Mouse (Mus musculus) heart, embryonic 14.5 days (tissue): ENCODE data around the gene Trir. TPM values are rescaled to one million over a fixed set of nuclear protein-coding genes. Genes with fewer than 3 reads are reported as not detected.

Experiments
- ATAC-seq: fragments of 200-750 bp; cut with Nextera tagmentation; 2 replicates; pipeline ENCODE4 v1.8.0; 2017; ENCODE audit warnings: low read depth, moderate TSS enrichment; ENCODE audit not compliant: insufficient number of reproducible peaks, insufficient read depth, low FRiP score
- H3K27ac ChIP-seq, 2 experiments: fragments of 200-500 bp in 1 of 2; fragments of 300-500 bp in 1 of 2; sonication (generic) in 1 of 2; replicated peaks in 1 of 2; 2 replicates each; pipeline ENCODE4 v1.5.1; 2012 to 2014; ENCODE audit warnings: low read depth in 2 of 2, low read length in 2 of 2, control low read depth in 1 of 2, mild to moderate bottlenecking in 1 of 2, mixed read lengths in 1 of 2; ENCODE audit not compliant: control insufficient read depth in 1 of 2, insufficient read depth in 1 of 2
- H3K27me3 ChIP-seq: fragments of 300-500 bp; sonication (generic); 2 replicates; pipeline ENCODE4 v1.6.1; 2014; ENCODE audit warnings: mild to moderate bottlenecking, low read length, control low read depth; ENCODE audit not compliant: control insufficient read depth, insufficient read depth
- H3K36me3 ChIP-seq: fragments of 300-500 bp; sonication (generic); 2 replicates; pipeline ENCODE4 v1.6.1; 2014; ENCODE audit warnings: mild to moderate bottlenecking, control low read depth, low read length, mixed read lengths; ENCODE audit not compliant: control insufficient read depth, insufficient read depth
- H3K4me1 ChIP-seq, 2 experiments: fragments of 200-500 bp in 1 of 2; fragments of 300-500 bp in 1 of 2; sonication (generic) in 1 of 2; 2 replicates each; pipeline ENCODE4 v1.6.1; 2012 to 2014; ENCODE audit warnings: low read length in 2 of 2, control low read depth in 1 of 2, mixed read lengths in 1 of 2; ENCODE audit not compliant: control insufficient read depth in 2 of 2, insufficient read depth in 2 of 2
- H3K4me2 ChIP-seq: fragments of 300-500 bp; sonication (generic); 2 replicates; pipeline ENCODE4 v1.6.1; 2014; ENCODE audit warnings: mild to moderate bottlenecking, low read length
- H3K4me3 ChIP-seq, 2 experiments: fragments of 200-500 bp in 1 of 2; fragments of 300-500 bp in 1 of 2; sonication (generic) in 1 of 2; 2 replicates each; pipeline ENCODE4 v1.5.1; 2012 to 2014; ENCODE audit warnings: low read length in 2 of 2, mild to moderate bottlenecking in 2 of 2, control low read depth in 1 of 2, low read depth in 1 of 2, moderate library complexity in 1 of 2; ENCODE audit not compliant: control insufficient read depth in 1 of 2, insufficient read depth in 1 of 2
- H3K9ac ChIP-seq: fragments of 300-500 bp; sonication (generic); 2 replicates; pipeline ENCODE4 v1.6.1; 2014; ENCODE audit warnings: mild to moderate bottlenecking, low read length
- H3K9me3 ChIP-seq: fragments of 300-500 bp; sonication (generic); 2 replicates; pipeline ENCODE4 v1.6.1; 2016; ENCODE audit warnings: low read length, control low read depth; ENCODE audit not compliant: control insufficient read depth
- WGBS: fragments of 180-500 bp; shearing (Covaris S2); extraction: QIAGEN DNeasy Blood & Tissue Kit; methylation state at CpG from one replicate; pipeline ENCODE4 v1.1.7; 2014; 5-methylcytosine and 5-hydroxymethylcytosine counted together
- polyA plus RNA-seq: library from polyadenylated mRNA; unstranded; fragments of >200 nt; fragmentation: Nextera tagmentation; extraction: Ambion mirVana; gene quantifications from 2 replicates; pipeline ENCODE4 v1.2.1, GENCODE M21; 2014

The Trir gene
- polyA plus RNA-seq, 1 experiment from 2014 or later = 95.9 TPM

DNA sequence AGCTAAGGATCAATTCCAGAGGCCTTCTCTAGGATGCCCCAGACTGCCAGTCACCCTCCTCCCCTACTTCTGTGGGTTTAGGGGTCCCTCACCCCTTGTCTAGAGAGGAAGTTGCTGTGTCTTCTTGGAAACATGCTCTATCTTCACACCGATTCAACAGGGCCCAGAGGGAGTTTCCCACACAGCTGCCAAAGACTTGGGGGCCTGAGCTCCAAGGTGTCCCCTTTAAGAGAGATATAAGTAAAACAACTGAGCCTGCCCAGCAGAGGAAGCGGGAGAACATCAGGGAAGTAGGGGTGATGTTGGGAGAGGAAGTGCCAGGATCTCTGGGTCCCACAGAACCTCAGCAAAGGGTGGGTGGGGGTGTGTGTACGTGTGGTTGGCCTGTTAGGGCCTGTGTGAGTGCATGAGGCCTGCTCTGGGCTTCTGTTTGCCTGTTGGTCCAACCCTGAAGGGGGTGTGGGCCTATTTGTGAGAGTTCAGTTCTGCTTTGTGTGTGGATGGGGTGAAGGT, 44.1 kb upstream of the Trir start:
- H3K9ac ChIP-seq = no peak overlapping the region
- no peak overlapping the region for H3K4me3 ChIP-seq
- H3K27ac ChIP-seq = no peak overlapping the region
- H3K27me3 ChIP-seq = no peaks in the 10 kb centered on the region
- H3K4me2 ChIP-seq = no peak overlapping the region
- 64% methylated on average over 3 of the region's 3 CpGs for WGBS
- no peak for ATAC-seq
- no peaks in the 10 kb centered on the region for H3K36me3 ChIP-seq
- peaks cover 35 to 53% of the 10 kb centered on the region in 2 experiments for H3K4me1 ChIP-seq
- no peaks in the 10 kb centered on the region for H3K9me3 ChIP-seq

DNA sequence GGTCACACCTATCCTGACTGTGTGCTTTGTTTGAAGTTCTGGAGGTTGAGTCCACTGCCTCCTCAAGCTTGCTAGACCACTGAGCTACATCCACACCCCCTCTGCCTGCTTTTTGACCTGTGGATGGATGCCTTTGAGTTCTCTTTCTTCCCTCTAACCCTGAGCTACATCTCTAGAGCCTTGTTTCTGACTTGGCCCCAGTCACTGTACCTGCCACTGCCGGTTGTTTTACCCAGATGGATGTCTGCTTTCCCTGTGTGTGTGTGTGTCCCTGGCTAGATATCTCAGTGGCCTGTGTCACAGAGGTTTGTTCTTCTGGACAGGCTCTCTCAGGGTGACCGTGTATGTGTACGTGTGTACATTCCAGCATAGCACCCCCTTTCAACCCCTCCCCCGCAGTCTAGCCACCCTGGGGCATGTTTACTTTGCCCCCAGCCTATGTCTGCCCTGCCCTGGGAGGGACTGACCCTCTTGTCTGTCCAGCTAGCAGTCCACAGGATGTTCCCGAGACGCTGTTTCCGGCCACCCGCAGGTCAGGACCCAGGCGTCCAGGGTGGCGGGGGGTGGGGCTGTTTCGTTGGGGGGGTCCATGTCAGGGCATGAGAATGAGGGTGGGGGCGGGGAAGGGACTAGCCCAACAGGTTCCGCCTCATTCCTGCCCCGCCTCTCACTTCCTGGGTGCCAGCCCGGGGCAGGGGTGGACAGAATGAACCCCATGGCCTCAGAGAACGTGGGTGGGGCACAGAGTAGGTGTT, 42.2 kb upstream of the Trir start:
- Histone ChIP-seq H3K27me3 (0 out of 2 replicates have a peak, but pooled peaks cover 3% of the 10 kb centered on the region), H3K36me3 (no peaks in the 10 kb centered on the region), H3K4me2 (peak overlapping the region; percentile 98), H3K27ac (peak overlapping the region in 1 of 2 experiments; percentile 49; a peak in 2 of 4 replicates), H3K9me3 (no peaks in the 10 kb centered on the region), H3K4me1 (peaks cover 28 to 43% of the 10 kb centered on the region in 2 experiments), H3K4me3 (peak overlapping the region in 1 of 2 experiments; percentile 59; a peak in 2 of 4 replicates), H3K9ac (peak overlapping the region; percentile 79; the same call in 1 of the 2 replicates)
- no peak for ATAC-seq
- WGBS = 8% methylated on average over 15 of the region's 16 CpGs

GRCm38 (mm10) chr8:84985049-84985683, 41.5 kb upstream of the Trir start:
- peak overlapping the region; percentile 79 for H3K9ac ChIP-seq
- H3K27ac ChIP-seq = peak overlapping the region in 1 of 2 experiments; percentile 49; a peak in 2 of 4 replicates
- no peak for ATAC-seq
- peak overlapping the region; percentile 54 to 59 for H3K4me3 ChIP-seq
- H3K27me3 ChIP-seq = 0 out of 2 replicates have a peak, but pooled peaks cover 3% of the 10 kb centered on the region
- peaks cover 25 to 44% of the 10 kb centered on the region in 2 experiments for H3K4me1 ChIP-seq
- no peaks in the 10 kb centered on the region for H3K9me3 ChIP-seq
- H3K36me3 ChIP-seq = no peaks in the 10 kb centered on the region
- peak overlapping the region; percentile 98 for H3K4me2 ChIP-seq
- under 1% methylated on average over 23 of the region's 23 CpGs for WGBS

- Histone ChIP-seq H3K4me3 (peak overlapping the region; percentile 54 to 59), H3K27ac (peak overlapping the region; percentile 18 to 49; a peak in 3 of 4 replicates), H3K27me3 (0 out of 2 replicates have a peak, but pooled peaks cover 3% of the 10 kb centered on the region), H3K9me3 (no peaks in the 10 kb centered on the region), H3K9ac (peak overlapping the region; percentile 79), H3K4me1 (peaks cover 24 to 40% of the 10 kb centered on the region in 2 experiments), H3K36me3 (no peaks in the 10 kb centered on the region), H3K4me2 (peak overlapping the region; percentile 98)
- peak; percentile 47 for ATAC-seq
- under 1% methylated on average over 51 of the region's 53 CpGs for WGBS
These were observed 40.8 kb upstream of the Trir start for GRCm38 (mm10) chr8:84985684-84986378.

DNA sequence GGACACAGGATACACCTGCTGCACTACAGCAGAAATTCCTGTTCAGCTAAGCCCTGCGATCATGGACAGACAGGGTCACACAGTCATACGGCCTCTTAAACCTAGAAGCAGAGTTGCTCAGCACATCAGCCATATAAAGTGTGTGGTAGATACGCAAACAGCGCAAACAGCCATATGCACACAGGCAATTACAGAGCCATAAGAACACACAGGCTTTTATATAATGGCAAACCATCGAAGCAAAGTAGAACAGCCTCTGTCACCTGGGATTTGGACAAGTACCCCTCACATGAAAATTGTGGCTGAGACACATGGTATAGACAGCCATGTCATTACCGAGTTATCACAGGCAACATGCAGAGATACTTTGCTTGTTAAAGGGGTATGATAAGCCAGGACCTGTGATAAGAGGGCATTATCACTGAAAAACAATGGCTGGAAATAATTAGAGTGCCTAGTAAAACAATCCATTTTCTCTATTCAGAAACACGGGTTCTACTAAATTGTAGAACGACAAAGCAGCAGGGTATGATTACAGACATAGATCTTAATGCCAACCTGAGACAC, 40.2 kb upstream of the Trir start:
- 29% methylated on average over 8 of the region's 8 CpGs for WGBS
- ATAC-seq = no peak
- Histone ChIP-seq H3K4me1 (peaks cover 21 to 35% of the 10 kb centered on the region in 2 experiments; a peak in 3 of 4 replicates), H3K4me2 (peak overlapping the region; percentile 98), H3K27ac (peak overlapping the region; percentile 18 to 49; a peak in 2 of 4 replicates), H3K9ac (peak overlapping the region; percentile 79), H3K27me3 (0 out of 2 replicates have a peak, but pooled peaks cover 3% of the 10 kb centered on the region), H3K36me3 (no peaks in the 10 kb centered on the region), H3K4me3 (peak overlapping the region; percentile 54 to 59), H3K9me3 (no peaks in the 10 kb centered on the region)

DNA sequence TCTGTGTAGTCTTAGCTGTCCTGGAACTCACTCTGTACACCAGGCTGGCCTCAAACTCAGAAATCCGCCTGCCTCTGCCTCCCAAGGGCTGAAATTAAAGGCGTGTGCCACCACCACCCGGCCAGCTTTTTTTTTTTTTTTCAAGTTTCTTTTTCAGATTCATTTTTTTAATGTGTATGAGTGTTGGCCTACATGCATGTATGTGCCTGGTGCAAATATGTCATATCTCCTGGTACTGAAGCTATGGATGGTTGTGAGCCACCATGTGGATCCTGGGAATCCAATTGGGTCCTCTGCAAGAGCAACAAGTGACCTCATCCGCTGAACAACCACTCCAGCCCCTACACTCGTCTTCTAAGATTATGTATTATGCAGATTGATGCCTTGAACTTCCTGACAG, 39.2 kb upstream of the Trir start:
- no peak for ATAC-seq
- Histone ChIP-seq H3K9ac (no peak overlapping the region), H3K4me2 (no peak overlapping the region), H3K27ac (no peak overlapping the region), H3K9me3 (no peaks in the 10 kb centered on the region), H3K27me3 (0 out of 2 replicates have a peak, but pooled peaks cover 3% of the 10 kb centered on the region), H3K36me3 (no peaks in the 10 kb centered on the region), H3K4me3 (no peak overlapping the region), H3K4me1 (peaks cover 17 to 30% of the 10 kb centered on the region in 2 experiments; a peak in 3 of 4 replicates)
- WGBS = 80% methylated on average over 5 of the region's 5 CpGs

GRCm38 (mm10) chr8:84987903-84988302, 38.7 kb upstream of the Trir start:
- Histone ChIP-seq H3K9me3 (no peaks in the 10 kb centered on the region), H3K9ac (no peak overlapping the region), H3K27me3 (0 out of 2 replicates have a peak, but pooled peaks cover 3% of the 10 kb centered on the region), H3K4me1 (peaks cover 16 to 30% of the 10 kb centered on the region in 2 experiments; a peak in 3 of 4 replicates), H3K27ac (no peak overlapping the region), H3K4me2 (no peak overlapping the region), H3K36me3 (no peaks in the 10 kb centered on the region), H3K4me3 (no peak overlapping the region)
- no peak for ATAC-seq
- WGBS = 56% methylated on average over 2 of the region's 2 CpGs
